Mouse (Mus musculus) gastrocnemius, adult 2 months (tissue): ENCODE data around the gene Trip12. TPM values are rescaled to one million over a fixed set of nuclear protein-coding genes. Genes with fewer than 3 reads are reported as not detected.

ENCODE experiments used
- DNase-seq: peaks from one replicate; pipeline ENCODE4 v3.0.0; 2022
- H3K27ac ChIP-seq: fragments of 200-600 bp; 2 replicates; pipeline ENCODE4 v1.8.1; 2022; ENCODE audit warnings: mild to moderate bottlenecking
- H3K4me3 ChIP-seq: fragments of 200-600 bp; 2 replicates; pipeline ENCODE4 v1.8.1; 2022; ENCODE audit warnings: mild to moderate bottlenecking, moderate library complexity
- CTCF ChIP-seq: fragments of 200-600 bp; IDR thresholded peaks from 2 replicates; pipeline ENCODE4 v1.8.1; 2022; ENCODE audit warnings: antibody characterized with exemption, mild to moderate bottlenecking, moderate library complexity
- intact Hi-C: fragments of 180-260 bp; cut with DNase I; formaldehyde crosslinking; loops from one replicate; pipeline ENCODE4 v1.15.1; 2025
- total RNA-seq, 2 experiments: library from RNA; stranded (reverse); gene quantifications; 2 replicates each; pipeline ENCODE4 v1.2.3; 2021

Trip12 gene
- total RNA-seq, 2 experiments from 2014 or later: 194 to 206 TPM

- TF ChIP-seq CTCF: no peak
- H3K4me3 ChIP-seq: no peak overlapping the region
- H3K27ac ChIP-seq: no peak overlapping the region
- DNase-seq: no peak
- intact Hi-C loops: no loop called here
Measured at GRCm38 (mm10) chr1:84872105-84872504, 31.8 kb upstream of the Trip12 start.

GRCm38 (mm10) chr1:84871131-84871530 is 30.8 kb upstream of the Trip12 start:
- Histone ChIP-seq H3K27ac (no peak overlapping the region), H3K4me3 (no peak overlapping the region)
- intact Hi-C loops: no loop called here
- no peak for TF ChIP-seq CTCF
- no peak for DNase-seq

GRCm38 (mm10) chr1:84869498-84869897 is 29.2 kb upstream of the Trip12 start:
- no peak for TF ChIP-seq CTCF
- no peak overlapping the region for H3K27ac ChIP-seq

GRCm38 (mm10) chr1:84868841-84869240 is 28.5 kb upstream of the Trip12 start:
- no peak for DNase-seq
- intact Hi-C loops: no loop called here
- Histone ChIP-seq H3K4me3 (no peak overlapping the region), H3K27ac (no peak overlapping the region)
- TF ChIP-seq CTCF: no peak

More at GRCm38 (mm10) chr1:84869498-84869897, 29.2 kb upstream of the Trip12 start:
- no peak for DNase-seq
- H3K4me3 ChIP-seq: no peak overlapping the region
- intact Hi-C loops: no loop called here

- intact Hi-C loops: no loop called here
- H3K4me3 ChIP-seq: no peak overlapping the region
- TF ChIP-seq CTCF: no peak
- no peak for DNase-seq
- no peak overlapping the region for H3K27ac ChIP-seq
Measured at GRCm38 (mm10) chr1:84868311-84868710, 28.0 kb upstream of the Trip12 start.

DNA sequence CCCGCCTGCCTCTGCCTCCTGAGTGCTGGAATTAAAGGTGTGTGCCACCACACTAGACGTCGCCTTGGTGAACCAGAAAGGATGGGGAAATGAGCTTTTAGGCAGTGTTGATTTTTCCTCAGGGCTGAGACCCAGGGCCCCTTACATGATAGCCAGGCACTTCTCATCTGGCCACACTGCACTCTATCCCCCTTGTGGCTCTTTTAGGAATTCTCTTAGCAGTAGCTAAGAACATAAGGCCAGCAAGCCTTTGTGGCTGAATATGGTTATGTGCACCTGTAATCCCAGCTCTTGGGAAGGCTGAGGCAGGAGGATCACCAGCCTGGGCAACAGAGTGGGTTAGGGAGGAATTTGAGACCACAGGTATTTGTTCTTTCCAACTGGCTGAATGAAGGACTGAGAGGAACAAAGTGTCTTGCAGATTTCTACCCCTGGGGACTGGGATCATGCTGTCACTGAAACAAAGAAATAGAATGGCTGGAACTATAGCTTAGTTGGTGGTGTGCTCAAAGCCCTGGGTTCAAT is 26.5 kb upstream of the Trip12 start:
- H3K27ac ChIP-seq: no peak overlapping the region
- TF ChIP-seq CTCF: no peak
- no peak for DNase-seq
- intact Hi-C loops: no loop called here
- no peak overlapping the region for H3K4me3 ChIP-seq

DNA sequence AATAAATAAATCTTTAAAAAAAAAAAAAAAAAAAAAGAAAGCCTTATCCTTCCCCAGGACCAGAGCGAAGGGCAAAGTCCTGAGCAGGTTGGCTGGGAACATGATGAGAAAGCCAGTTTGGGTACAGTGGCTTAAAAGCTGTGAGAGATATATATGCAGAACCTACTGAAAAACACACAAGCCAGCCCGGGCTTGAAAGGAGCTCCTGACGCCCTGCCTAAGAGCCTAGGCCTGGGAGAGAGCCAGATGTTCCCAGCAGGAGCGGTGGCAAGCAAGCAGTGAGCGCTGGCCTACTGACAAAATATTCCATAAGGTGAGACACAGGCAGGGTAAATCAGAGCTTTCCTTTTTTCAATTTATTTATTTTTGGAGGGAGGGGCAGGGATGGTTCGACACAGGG is 25.9 kb upstream of the Trip12 start:
- intact Hi-C loops: no loop called here
- no peak for DNase-seq

DNA sequence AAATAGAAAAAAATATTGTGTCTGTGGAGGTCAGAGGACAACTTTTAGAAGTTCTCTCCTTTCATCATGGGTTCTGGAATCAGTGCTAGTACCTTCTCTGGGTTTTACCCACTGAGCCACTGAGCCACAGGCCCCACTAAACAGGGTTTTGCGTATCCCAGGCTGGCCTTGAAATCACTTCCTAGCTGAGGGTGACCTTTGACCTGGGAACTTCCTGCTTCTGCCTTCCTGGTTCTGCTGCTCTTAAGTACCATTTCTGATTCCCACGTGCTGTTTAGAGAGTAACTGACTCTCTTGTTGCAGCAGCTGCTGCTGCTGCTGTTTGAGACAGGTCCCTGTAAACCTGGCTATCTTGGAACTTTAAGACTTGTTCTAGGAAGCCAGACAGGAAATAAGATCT is 24.3 kb upstream of the Trip12 start:
- no peak for DNase-seq
- H3K4me3 ChIP-seq: no peak overlapping the region
- intact Hi-C loops: no loop called here
- no peak for TF ChIP-seq CTCF
- no peak overlapping the region for H3K27ac ChIP-seq

More for the DNA sequence above, 25.9 kb upstream of the Trip12 start:
- no peak for TF ChIP-seq CTCF
- H3K27ac ChIP-seq: no peak overlapping the region
- H3K4me3 ChIP-seq: no peak overlapping the region

DNA sequence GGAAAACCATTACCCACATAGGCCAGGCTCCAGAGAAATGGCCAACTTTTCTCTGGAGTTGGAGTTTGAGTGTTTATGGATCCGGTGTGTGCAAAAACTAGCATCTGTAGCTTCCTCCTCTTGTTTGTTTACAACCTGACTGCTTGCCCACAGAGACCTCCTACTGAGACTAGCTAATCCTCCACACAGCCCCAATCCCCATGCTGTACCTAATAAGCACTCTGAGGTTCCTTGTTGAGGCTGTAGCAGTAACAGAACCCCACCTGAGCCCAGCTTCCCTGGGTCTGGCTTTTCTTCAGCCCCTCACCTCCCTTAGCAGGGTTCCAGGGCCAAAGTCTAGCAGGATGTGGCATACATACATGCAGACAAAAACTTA is 20.9 kb upstream of the Trip12 start:
- H3K27ac ChIP-seq: no peak overlapping the region
- no peak for DNase-seq
- TF ChIP-seq CTCF: no peak
- H3K4me3 ChIP-seq: no peak overlapping the region
- intact Hi-C loops: no loop called here

DNA sequence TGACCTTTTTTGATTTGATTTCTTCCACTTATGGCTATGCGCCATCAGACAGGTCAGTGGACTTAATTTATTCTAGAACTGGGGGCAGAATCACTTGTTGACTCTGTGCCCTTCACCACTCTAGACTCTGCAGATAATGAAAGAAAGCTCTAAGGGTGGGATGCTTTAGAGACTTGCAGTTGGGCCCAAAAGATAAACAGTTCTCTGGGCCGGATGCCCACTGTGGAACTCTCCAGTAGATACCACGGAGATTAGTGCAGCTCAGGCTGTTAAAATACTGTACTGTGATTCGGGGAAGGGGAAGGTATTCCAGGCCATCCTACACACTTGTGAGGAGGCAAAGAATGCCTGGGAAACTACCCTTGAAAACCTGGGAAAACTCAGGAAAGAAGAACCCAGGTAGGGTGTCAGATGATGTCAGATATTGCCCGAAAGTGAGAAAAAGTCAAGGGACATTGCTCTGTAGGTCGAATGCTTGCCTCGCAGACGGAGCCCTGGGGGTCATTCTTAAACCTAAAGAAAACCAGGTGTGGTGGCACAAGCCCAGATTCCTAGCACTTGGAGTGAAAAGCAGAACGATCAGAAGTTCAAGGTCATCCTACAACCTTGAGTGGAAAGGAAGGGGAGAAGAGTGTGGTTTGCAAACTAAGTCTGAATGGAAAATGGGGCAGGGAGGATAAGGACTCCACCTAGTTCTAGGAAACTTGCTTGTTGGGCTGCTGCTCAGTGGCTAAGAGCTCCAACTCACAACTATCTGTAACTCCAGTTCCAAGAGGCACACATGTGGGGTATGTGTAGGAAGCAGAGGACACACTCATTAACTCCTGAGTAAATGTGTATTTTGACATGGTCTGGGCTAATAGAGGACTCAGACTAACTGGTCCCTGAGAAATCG is 20.3 kb upstream of the Trip12 start:
- no peak overlapping the region for H3K27ac ChIP-seq
- intact Hi-C loops: no loop called here
- DNase-seq: no peak

GRCm38 (mm10) chr1:84859597-84859996 is 19.3 kb upstream of the Trip12 start:
- intact Hi-C loops: no loop called here
- H3K27ac ChIP-seq: no peak overlapping the region
- TF ChIP-seq CTCF: no peak
- no peak overlapping the region for H3K4me3 ChIP-seq
- no peak for DNase-seq

More for the DNA sequence above, 20.3 kb upstream of the Trip12 start:
- TF ChIP-seq CTCF: no peak
- H3K4me3 ChIP-seq: no peak overlapping the region

DNA sequence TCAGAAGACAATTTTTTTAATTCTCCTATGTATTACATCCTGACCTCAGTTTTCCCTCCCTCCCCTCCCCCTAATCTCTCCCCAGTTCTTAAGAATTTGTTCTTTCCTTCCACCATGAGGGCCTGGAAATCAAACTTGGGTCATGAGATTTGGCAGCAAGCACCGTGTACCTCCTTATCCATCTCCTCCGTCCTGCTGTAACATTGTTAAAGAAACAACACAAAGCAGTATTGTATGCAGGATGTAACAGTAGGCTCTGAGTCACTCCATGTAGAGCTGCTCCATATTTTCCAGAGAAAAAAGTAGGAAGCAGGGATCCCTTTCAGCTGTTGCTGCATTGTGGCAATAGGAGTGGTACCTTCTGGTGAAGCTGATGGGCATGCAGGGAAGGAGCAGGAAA is 15.4 kb upstream of the Trip12 start:
- no peak for DNase-seq
- Histone ChIP-seq H3K27ac (no peak overlapping the region), H3K4me3 (no peak overlapping the region)
- TF ChIP-seq CTCF: no peak
- intact Hi-C loops: no loop called here

DNA sequence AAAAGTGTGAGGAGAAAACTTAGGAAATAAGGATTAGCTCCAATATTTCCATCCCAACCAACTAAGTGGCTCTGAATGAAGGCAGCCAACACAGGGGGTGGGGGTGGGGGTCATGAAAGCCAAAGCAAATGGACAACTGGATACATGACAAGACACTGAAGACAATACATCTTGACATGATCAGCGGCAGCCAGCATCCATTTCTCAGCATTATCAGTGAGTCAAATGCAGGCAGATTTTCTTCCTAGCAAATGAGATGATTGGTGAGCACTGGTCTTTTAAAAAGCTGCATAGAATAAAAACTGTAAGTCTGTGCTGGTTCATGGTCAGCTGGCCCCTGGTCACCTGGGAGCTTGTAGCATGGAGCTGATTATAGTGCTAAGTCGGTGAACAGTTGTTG is 14.7 kb upstream of the Trip12 start:
- Histone ChIP-seq H3K4me3 (no peak overlapping the region), H3K27ac (no peak overlapping the region)
- no peak for DNase-seq
- intact Hi-C loops: no loop called here
- no peak for TF ChIP-seq CTCF

GRCm38 (mm10) chr1:84853721-84854120 is 13.4 kb upstream of the Trip12 start:
- intact Hi-C loops: no loop called here
- no peak overlapping the region for H3K27ac ChIP-seq
- no peak for DNase-seq
- H3K4me3 ChIP-seq: no peak overlapping the region
- no peak for TF ChIP-seq CTCF
